Mouse (Mus musculus) testis, adult 2 months (tissue): ENCODE results near the gene Trim27.

Experiments used
- CTCF ChIP-seq: fragments of 200-500 bp; IDR thresholded peaks from 2 replicates; pipeline ENCODE4 v1.5.1; 2012; ENCODE audit warnings: low read depth, mild to moderate bottlenecking, inconsistent platforms, low read length, moderate library complexity; ENCODE audit not compliant: control insufficient read depth, insufficient read depth, insufficient replicate concordance
- POLR2A ChIP-seq: fragments of 200-500 bp; IDR thresholded peaks from 2 replicates; pipeline ENCODE4 v1.6.1; 2012; ENCODE audit warnings: low read depth, mild to moderate bottlenecking, inconsistent platforms, low read length, moderate library complexity; ENCODE audit not compliant: control insufficient read depth

- TF ChIP-seq CTCF (no peak), POLR2A (no peak)
Observed at GRCm38 (mm10) chr13:21172241-21173027, 6.8 kb upstream of the Trim27 start.
